Mouse (Mus musculus): ENCODE measurements at regions not wholly inside any gene's neighbourhood (a gene's known extent, or its start where the extent isn't known, plus 50 kb on each side); places are given as distances from the start of the nearest gene placed in this dataset.

- TF ChIP-seq TAL1 (IDR thresholded peaks at IDR 0.05; ENCODE audit: low read length) (no peak), POLR2A (IDR thresholded peaks at IDR 0.05; ENCODE audit: control insufficient read depth in 1 of 2, insufficient read depth in 1 of 2, low read depth in 1 of 2, low read length in 2 of 2, poor library complexity in 1 of 2) (no peak), GATA1 (IDR thresholded peaks at IDR 0.05; ENCODE audit: low read depth, low read length) (no peak), MAZ (IDR thresholded peaks at IDR 0.05; ENCODE audit: low read depth, low read length) (no peak), JUND (IDR thresholded peaks at IDR 0.05; ENCODE audit: low read depth, low read length) (no peak), SMC3 (IDR thresholded peaks at IDR 0.05; ENCODE audit: low read depth, low read length) (no peak), CTCF (IDR thresholded peaks at IDR 0.05 in 2 of 3, conservative IDR thresholded peaks at IDR 0.05 in 1 of 3; ENCODE audit: control insufficient read depth in 1 of 3, insufficient read depth in 1 of 3, low read depth in 2 of 3, low read length in 3 of 3, poor library complexity in 1 of 3, severe bottlenecking in 1 of 3) (no peak), MAX (IDR thresholded peaks at IDR 0.05; ENCODE audit: low read length) (no peak), EP300 (IDR thresholded peaks at IDR 0.05; ENCODE audit: low read depth in 1 of 2, low read length in 2 of 2) (no peak), RCOR1 (IDR thresholded peaks at IDR 0.05; ENCODE audit: low read depth, low read length) (no peak), BHLHE40 (IDR thresholded peaks at IDR 0.05; ENCODE audit: borderline replicate concordance, low read depth, low read length) (no peak), USF2 (IDR thresholded peaks at IDR 0.05; ENCODE audit: borderline replicate concordance in 1 of 2, insufficient read depth in 1 of 2, low read depth in 1 of 2, low read length in 2 of 2) (no peak), ZNF384 (IDR thresholded peaks at IDR 0.05; ENCODE audit: low read depth, low read length) (no peak), POLR2AphosphoS2 (IDR thresholded peaks at IDR 0.05; ENCODE audit: low read length) (no peak)
These were observed 581.8 kb downstream of the Ptprc start for GRCm38 (mm10) chr1:137593732-137594131.

All from MEL (cell line).